Mouse (Mus musculus) heart, postnatal 0 days (tissue): ENCODE data around the gene Tenm2. TPM values are rescaled to one million over a fixed set of nuclear protein-coding genes. Genes with fewer than 3 reads are reported as not detected.
A peak's percentile ranks its signal among the peaks of the same experiment; 100 is the strongest.

Experiments used
- ATAC-seq: fragments of 200-750 bp; cut with Nextera tagmentation; 2 replicates; pipeline ENCODE4 v1.8.0; 2017; ENCODE audit warnings: low read depth, moderate number of reproducible peaks, moderate library complexity; ENCODE audit not compliant: insufficient read depth
- DNase-seq: peaks from one replicate; pipeline ENCODE4 v3.0.0-alpha.2; 2016; ENCODE audit warnings: low spot score
- H3K27ac ChIP-seq: fragments of 300-500 bp; sonication (generic); 2 replicates; pipeline ENCODE4 v1.5.1; 2014; ENCODE audit warnings: low read depth, mild to moderate bottlenecking
- H3K27me3 ChIP-seq: fragments of 300-500 bp; sonication (generic); 2 replicates; pipeline ENCODE4 v1.6.1; 2014; ENCODE audit warnings: low read length, mixed read lengths; ENCODE audit not compliant: control insufficient read depth, insufficient read depth
- H3K36me3 ChIP-seq: fragments of 300-500 bp; sonication (generic); replicated peaks from 2 replicates; pipeline ENCODE4 v1.6.1; 2014; ENCODE audit warnings: low read length, mixed read lengths; ENCODE audit not compliant: control insufficient read depth, insufficient read depth
- H3K4me1 ChIP-seq: fragments of 300-500 bp; sonication (generic); 2 replicates; pipeline ENCODE4 v1.6.1; 2014; ENCODE audit warnings: antibody characterized with exemption; ENCODE audit not compliant: control insufficient read depth, insufficient read depth
- H3K4me2 ChIP-seq: fragments of 300-500 bp; sonication (generic); 2 replicates; pipeline ENCODE4 v1.6.1; 2014; ENCODE audit warnings: low read depth, mild to moderate bottlenecking, low read length, moderate library complexity
- H3K4me3 ChIP-seq: fragments of 300-500 bp; sonication (generic); 2 replicates; pipeline ENCODE4 v1.5.1; 2014; ENCODE audit warnings: low read depth, low read length
- H3K9ac ChIP-seq: fragments of 300-500 bp; sonication (generic); replicated peaks from 2 replicates; pipeline ENCODE4 v1.6.1; 2014; ENCODE audit warnings: low read depth, low read length, mixed read lengths
- H3K9me3 ChIP-seq: fragments of 300-500 bp; sonication (generic); replicated peaks from 2 replicates; pipeline ENCODE4 v1.6.1; 2016; ENCODE audit warnings: low read length; ENCODE audit not compliant: control insufficient read depth
- CTCF ChIP-seq: IDR thresholded peaks from 2 replicates; pipeline ENCODE4 v1.5.1; 2016; ENCODE audit warnings: antibody characterized with exemption, control low read depth, low read depth
- EP300 ChIP-seq: IDR thresholded peaks from 2 replicates; pipeline ENCODE4 v1.6.1; 2016; ENCODE audit warnings: antibody characterized with exemption, low read depth
- WGBS: fragments of 180-500 bp; shearing (Covaris S2); extraction: QIAGEN DNeasy Blood & Tissue Kit; methylation state at CpG from one replicate; pipeline ENCODE4 v1.1.7; 2014; 5-methylcytosine and 5-hydroxymethylcytosine counted together
- polyA plus RNA-seq: library from polyadenylated mRNA; unstranded; fragments of >200 nt; fragmentation: Nextera tagmentation; extraction: Ambion mirVana; gene quantifications from 2 replicates; pipeline ENCODE4 v1.2.1, GENCODE M21; 2015
- total RNA-seq: library from RNA; depleted of rRNA; stranded (reverse); fragments of >200 nt; gene quantifications from 2 replicates; pipeline ENCODE4 v1.2.3, GENCODE M21; 2014; ENCODE audit warnings: low replicate concordance

The Tenm2 gene
- total and polyA plus RNA-seq, 2 experiments from 2014 or later: 0.14 to 0.95 TPM

- Histone ChIP-seq H3K36me3 (no peaks in the 10 kb centered on the region), H3K9ac (no peak overlapping the region), H3K4me2 (no peak overlapping the region), H3K4me1 (no peaks in the 10 kb centered on the region), H3K9me3 (no peaks in the 10 kb centered on the region), H3K27ac (no peak overlapping the region), H3K4me3 (no peak overlapping the region), H3K27me3 (no peaks in the 10 kb centered on the region)
- TF ChIP-seq EP300 (no peak), CTCF (no peak)
- DNase-seq (no peak), ATAC-seq (no peak)
- WGBS: 69% methylated on average over 11 of the region's 11 CpGs
Observed at GRCm38 (mm10) chr11:36009281-36010208, 1226.2 kb downstream of the Tenm2 start.

GRCm38 (mm10) chr11:36002900-36003299 is 1232.9 kb downstream of the Tenm2 start:
- 51% methylated on average over 4 of the region's 4 CpGs for WGBS
- Histone ChIP-seq H3K4me2 (no peak overlapping the region), H3K4me1 (no peaks in the 10 kb centered on the region), H3K36me3 (no peaks in the 10 kb centered on the region), H3K9me3 (no peaks in the 10 kb centered on the region), H3K9ac (no peak overlapping the region), H3K4me3 (no peak overlapping the region), H3K27ac (no peak overlapping the region), H3K27me3 (peaks cover 13% of the 10 kb centered on the region; the same call in 1 of the 2 replicates)
- ATAC-seq: no peak
- TF ChIP-seq EP300 (no peak), CTCF (no peak)
- DNase-seq: no peak

- H3K36me3 ChIP-seq: no peaks in the 10 kb centered on the region
- peak overlapping the region; percentile 26; the same call in 1 of the 2 replicates for H3K4me3 ChIP-seq
- H3K27me3 ChIP-seq: peaks cover 13% of the 10 kb centered on the region; the same call in 1 of the 2 replicates
- DNase-seq (peak; percentile 79), ATAC-seq (peak; percentile 89)
- H3K27ac ChIP-seq: no peak overlapping the region
- no peaks in the 10 kb centered on the region for H3K9me3 ChIP-seq
- H3K4me1 ChIP-seq: no peaks in the 10 kb centered on the region
- WGBS: 4% methylated on average over 28 of the region's 28 CpGs
- peak overlapping the region; percentile 48 for H3K4me2 ChIP-seq
- TF ChIP-seq CTCF (peak; percentile 95), EP300 (no peak)
- no peak overlapping the region for H3K9ac ChIP-seq
Observed at GRCm38 (mm10) chr11:36001282-36001970, 1234.3 kb downstream of the Tenm2 start.

GRCm38 (mm10) chr11:36000585-36001281 is 1235.0 kb downstream of the Tenm2 start:
- DNase-seq (no peak), ATAC-seq (0 out of 2 replicates have a peak, but pooled peaks have one; percentile 16)
- 7% methylated on average over 10 of the region's 10 CpGs for WGBS
- Histone ChIP-seq H3K27ac (no peak overlapping the region), H3K27me3 (peaks cover 13% of the 10 kb centered on the region; the same call in 1 of the 2 replicates), H3K4me3 (peak overlapping the region; percentile 26; the same call in 1 of the 2 replicates), H3K36me3 (no peaks in the 10 kb centered on the region), H3K9ac (no peak overlapping the region), H3K9me3 (no peaks in the 10 kb centered on the region), H3K4me2 (peak overlapping the region; percentile 48), H3K4me1 (no peaks in the 10 kb centered on the region)
- TF ChIP-seq EP300 (no peak), CTCF (no peak)

GRCm38 (mm10) chr11:36000038-36000437 is 1235.7 kb downstream of the Tenm2 start:
- no peak overlapping the region for H3K27ac ChIP-seq
- no peak for TF ChIP-seq EP300
- no peak for TF ChIP-seq CTCF
- no peak overlapping the region for H3K9ac ChIP-seq
- ATAC-seq (no peak), DNase-seq (no peak)
- no peak overlapping the region for H3K4me3 ChIP-seq
- H3K9me3 ChIP-seq: no peaks in the 10 kb centered on the region
- no peak overlapping the region for H3K4me2 ChIP-seq
- 33% methylated on average over 4 of the region's 4 CpGs for WGBS
- H3K4me1 ChIP-seq: no peaks in the 10 kb centered on the region
- H3K36me3 ChIP-seq: no peaks in the 10 kb centered on the region
- peaks cover 13% of the 10 kb centered on the region; the same call in 1 of the 2 replicates for H3K27me3 ChIP-seq
